Comparison of ENCODE assay signal across 9 mouse cellular contexts in the genomic region with DNA sequence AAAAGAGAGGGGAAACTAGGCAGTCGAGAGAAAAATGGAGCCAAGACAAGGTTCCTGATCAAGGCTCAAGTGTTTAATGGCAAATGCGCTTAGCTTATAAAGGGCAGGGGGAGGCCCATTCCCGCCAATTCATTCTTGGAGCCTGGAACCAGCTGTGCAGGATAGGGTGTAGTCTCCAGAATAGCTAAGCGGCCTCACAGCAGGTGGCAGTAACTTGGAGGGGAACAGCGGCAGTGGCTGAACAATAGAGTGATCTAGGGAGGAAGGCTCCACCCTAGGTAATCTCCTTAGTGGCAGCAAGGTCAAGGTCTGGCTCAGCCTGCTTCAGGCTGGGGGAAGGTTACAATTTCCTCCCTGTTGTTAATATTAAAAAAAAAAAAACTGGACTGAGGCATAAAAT. TPM values are rescaled to one million over a fixed set of nuclear protein-coding genes. Genes with fewer than 3 reads are reported as not detected.
A peak's percentile ranks its signal among the peaks of the same experiment; 100 is the strongest.
DNase-seq lines count a peak whose midpoint lies in the region; TF ChIP-seq lines count a peak whose summit lies in the region.
"Not testable (repeated sequence)": the region's sequence is repeated elsewhere in the genome, so short reads cannot be mapped to it uniquely, and the experiment has no call there.
"Had no signal": no experiment of that assay in that cellular context is flagged by ENCODE, and none has a peak within 500 bp of the region (broad histone marks: within the 10 kb centered on the region; RNA-seq: fewer than 3 reads in every experiment).

No protein-coding gene starts in this region.

- not testable (repeated sequence) for TF ChIP-seq POLR2A in cortical plate, adult 2 months (IDR thresholded peaks at IDR 0.05; ENCODE audit: extremely low read depth, insufficient read depth, low read length); heart, adult 2 months (IDR thresholded peaks at IDR 0.05; ENCODE audit: insufficient read depth, low read depth, low read length)

- H3K79me2 ChIP-seq in heart, adult 2 months (replicated peaks; ENCODE audit: control insufficient read depth, insufficient read depth, low read length), result not testable (repeated sequence)

- not testable (repeated sequence) for H3K9me3 ChIP-seq in midbrain, embryonic 10.5 days (replicated peaks)

- whole genome bisulfite sequencing in heart, adult 2 months, result 29% methylated on average over 5 of the region's 5 CpGs
- 17% methylated on average over 5 of the region's 5 CpGs for WGBS in midbrain, embryonic 10.5 days

- TF ChIP-seq EP300 in heart, adult 2 months (IDR thresholded peaks at IDR 0.05; ENCODE audit: insufficient read depth, low read depth, low read length), result peak; percentile 82

- DNase-seq in ZHBTc4 (ENCODE audit: low read depth, low spot score), result peak; percentile 96
- peak; percentile 50 to 63 for DNase-seq in heart, adult 2 months
- peak; percentile 32 to 34 for DNase-seq in heart, postnatal 36 days
- peak; percentile 25 for DNase-seq in kidney, postnatal 10 days
- DNase-seq in lung, adult 18-20 months, result peak; percentile 27 to 31
- DNase-seq in midbrain, embryonic 10.5 days (ENCODE audit: low spot score), result peak; percentile 17

- H3K4me1 ChIP-seq in cortical plate, adult 2 months (ENCODE audit: control insufficient read depth, insufficient read depth, low read length); heart, adult 2 months (ENCODE audit: control insufficient read depth, insufficient read depth, low read length); midbrain, embryonic 10.5 days: not testable (repeated sequence)

- not testable (repeated sequence) for H3K9ac ChIP-seq in heart, adult 2 months (ENCODE audit: low read depth, low read length)

- TF ChIP-seq CTCF in cortical plate, adult 2 months (IDR thresholded peaks at IDR 0.05; ENCODE audit: extremely low read depth, insufficient read depth, low read length), result not testable (repeated sequence)
- TF ChIP-seq CTCF in heart, adult 2 months (IDR thresholded peaks at IDR 0.05), result peak; percentile 57

- H3K36me3 ChIP-seq in heart, adult 2 months (ENCODE audit: control insufficient read depth, insufficient read depth, low read length); midbrain, embryonic 10.5 days: not testable (repeated sequence)

- H3K27ac ChIP-seq in cortical plate, adult 2 months (ENCODE audit: insufficient read depth, low read length), result 0 out of 2 replicates have a peak overlapping the region, but pooled peaks have one; percentile 40
- peak overlapping the region; percentile 84 for H3K27ac ChIP-seq in heart, adult 2 months
- not testable (repeated sequence) for H3K27ac ChIP-seq in midbrain, embryonic 10.5 days (replicated peaks)

- not testable (repeated sequence) for H3K4me3 ChIP-seq in cortical plate, adult 2 months (ENCODE audit: insufficient read depth, low read length); heart, adult 2 months; midbrain, embryonic 10.5 days

- not testable (repeated sequence) for H3K27me3 ChIP-seq in heart, adult 2 months (ENCODE audit: control insufficient read depth, insufficient read depth, low read length); midbrain, embryonic 10.5 days (ENCODE audit: low read depth, poor library complexity, severe bottlenecking)

- intact Hi-C loops in heart, adult 2 months (cut with DNase I), result loop anchor here (1.0 to 2.0 kb wide), 2 partner anchors 37 to 51 kb away; no protein-coding TSS in a partner anchor
- intact Hi-C loops in heart, postnatal 36 days (cut with DNase I), result loop anchor here (1.0 to 2.0 kb wide), 2 partner anchors 23 to 51 kb away; no protein-coding TSS in a partner anchor

RNA-seq across cellular contexts. Expression of a gene that starts 49.7 kb away (rescaled TPM):
- 0.81 and 1.2 TPM in 2 replicates for polyA plus RNA-seq in cortical plate, adult 2 months (2012; rRNA removed)
- total RNA-seq in heart, adult 2 months (2021), result 1 to 10 TPM; 1.8 to 2.1 TPM
- 1.9 and 3.5 TPM in 2 replicates for polyA plus RNA-seq in heart, adult 2 months (2012; rRNA removed)
- total RNA-seq in heart, postnatal 36 days (2021), result 1 to 10 TPM; 1.2 to 1.7 TPM
- 0.76 and 0.96 TPM in 2 replicates for polyA plus RNA-seq in midbrain, embryonic 10.5 days (2016; fragmentation: Nextera tagmentation; extraction: Ambion mirVana)
- total RNA-seq: forebrain, postnatal 0 days had no signal
- polyA plus RNA-seq: C2C12 had no signal

Comparison
In these comparisons a context has a peak if more than half of its experiments do, and no peak if none do; other contexts are left out.
1. DNase-seq: peak in every context shown above with its lines; median percentile 96 in ZHBTc4; 56 in heart, adult 2 months; 33 in heart, postnatal 36 days; 29 in lung, adult 18-20 months; 25 in kidney, postnatal 10 days; 17 in midbrain, embryonic 10.5 days.